11 mouse cellular contexts compared by ENCODE assay signal in genomic region chr8:84995680-84996079, GRCm38 (mm10). TPM values are rescaled to one million over a fixed set of nuclear protein-coding genes. Genes with fewer than 3 reads are reported as not detected.
A peak's percentile ranks its signal among the peaks of the same experiment; 100 is the strongest.
DNase-seq lines count a peak whose midpoint lies in the region; ATAC-seq lines count a peak whose summit lies in the region.
"Had no signal": no experiment of that assay in that cellular context is flagged by ENCODE, and none has a peak within 500 bp of the region (broad histone marks: within the 10 kb centered on the region; RNA-seq: fewer than 3 reads in every experiment).

No protein-coding gene starts in this region.

- no peaks in the 10 kb centered on the region for H3K36me3 ChIP-seq in midbrain, embryonic 10.5 days
- H3K36me3 ChIP-seq in midbrain, embryonic 16.5 days (ENCODE audit: control insufficient read depth, insufficient read depth, low read length), result 0 out of 2 replicates have a peak, but pooled peaks cover 4% of the 10 kb centered on the region
- no peaks in the 10 kb centered on the region for H3K36me3 ChIP-seq in hindbrain, embryonic 15.5 days
- no peaks in the 10 kb centered on the region for H3K36me3 ChIP-seq in neural tube, embryonic 12.5 days
- H3K36me3 ChIP-seq: lung, embryonic 15.5 days had no signal

- peaks cover 26% of the 10 kb centered on the region for H3K4me1 ChIP-seq in midbrain, embryonic 10.5 days
- H3K4me1 ChIP-seq in midbrain, embryonic 16.5 days (ENCODE audit: control insufficient read depth, insufficient read depth, low read length), result peaks cover 11% of the 10 kb centered on the region
- H3K4me1 ChIP-seq in hindbrain, embryonic 15.5 days (replicated peaks), result peaks cover 18% of the 10 kb centered on the region
- peaks cover 14% of the 10 kb centered on the region; the same call in 1 of the 2 replicates for H3K4me1 ChIP-seq in neural tube, embryonic 12.5 days

- H3K27me3 ChIP-seq in midbrain, embryonic 10.5 days (ENCODE audit: low read depth, poor library complexity, severe bottlenecking), result peaks cover 49% of the 10 kb centered on the region
- H3K27me3 ChIP-seq in midbrain, embryonic 16.5 days (ENCODE audit: control insufficient read depth, insufficient read depth, low read depth, low read length), result peaks cover 3% of the 10 kb centered on the region; the same call in 1 of the 2 replicates
- peaks cover 5% of the 10 kb centered on the region; the same call in 1 of the 2 replicates for H3K27me3 ChIP-seq in hindbrain, embryonic 15.5 days
- peaks cover 16% of the 10 kb centered on the region for H3K27me3 ChIP-seq in neural tube, embryonic 12.5 days (replicated peaks)

- no peak overlapping the region for H3K27ac ChIP-seq in midbrain, embryonic 10.5 days (replicated peaks)
- H3K27ac ChIP-seq in midbrain, embryonic 16.5 days (ENCODE audit: low read length), result no peak overlapping the region
- no peak overlapping the region for H3K27ac ChIP-seq in hindbrain, embryonic 15.5 days (replicated peaks)
- no peak overlapping the region for H3K27ac ChIP-seq in neural tube, embryonic 12.5 days
- H3K27ac ChIP-seq: heart, adult 2 months; lung, embryonic 15.5 days had no signal

- no peaks in the 10 kb centered on the region for H3K9me3 ChIP-seq in midbrain, embryonic 10.5 days (replicated peaks)
- no peaks in the 10 kb centered on the region for H3K9me3 ChIP-seq in midbrain, embryonic 16.5 days (replicated peaks; ENCODE audit: control insufficient read depth, low read length, poor library complexity, severe bottlenecking)
- H3K9me3 ChIP-seq in hindbrain, embryonic 15.5 days, result no peaks in the 10 kb centered on the region
- H3K9me3 ChIP-seq in neural tube, embryonic 12.5 days, result 0 out of 2 replicates have a peak, but pooled peaks cover 3% of the 10 kb centered on the region
- H3K9me3 ChIP-seq: lung, embryonic 15.5 days had no signal

- 26% methylated on average over 25 of the region's 25 CpGs for WGBS in midbrain, embryonic 10.5 days
- WGBS in midbrain, embryonic 16.5 days, result 21% methylated on average over 25 of the region's 25 CpGs
- WGBS in hindbrain, embryonic 15.5 days, result 18% methylated on average over 25 of the region's 25 CpGs
- 23% methylated on average over 25 of the region's 25 CpGs for WGBS in neural tube, embryonic 12.5 days

- peak overlapping the region; percentile 2; the same call in 1 of the 2 replicates for H3K4me3 ChIP-seq in midbrain, embryonic 10.5 days
- H3K4me3 ChIP-seq in midbrain, embryonic 16.5 days (ENCODE audit: low read depth, low read length), result no peak overlapping the region
- no peak overlapping the region for H3K4me3 ChIP-seq in hindbrain, embryonic 15.5 days
- H3K4me3 ChIP-seq in neural tube, embryonic 12.5 days, result no peak overlapping the region
- H3K4me3 ChIP-seq: heart, adult 2 months; lung, embryonic 15.5 days had no signal

- no peak overlapping the region for H3K4me2 ChIP-seq in midbrain, embryonic 16.5 days (ENCODE audit: low read length)
- H3K4me2 ChIP-seq in hindbrain, embryonic 15.5 days, result peak overlapping the region; percentile 28
- 0 out of 2 replicates have a peak overlapping the region, but pooled peaks have one; percentile 20 for H3K4me2 ChIP-seq in neural tube, embryonic 12.5 days (replicated peaks)
- H3K4me2 ChIP-seq: lung, embryonic 15.5 days had no signal

- no peak overlapping the region; the same call in 1 of the 2 replicates for H3K9ac ChIP-seq in midbrain, embryonic 16.5 days (ENCODE audit: low read depth, low read length)
- H3K9ac ChIP-seq in hindbrain, embryonic 15.5 days, result no peak overlapping the region
- peak overlapping the region; percentile 26; the same call in 1 of the 2 replicates for H3K9ac ChIP-seq in neural tube, embryonic 12.5 days
- H3K9ac ChIP-seq: lung, embryonic 15.5 days had no signal

- ATAC-seq in midbrain, embryonic 16.5 days, result no peak
- no peak for ATAC-seq in hindbrain, embryonic 15.5 days (ENCODE audit: low FRiP score, low read depth)
- ATAC-seq in neural tube, embryonic 12.5 days (ENCODE audit: low FRiP score, low read depth), result no peak

- peak; percentile 24 for DNase-seq in embryo, embryonic 10 days (ENCODE audit: low spot score)
- no peak for DNase-seq in embryo, embryonic 10.5 days (ENCODE audit: low spot score)
- no peak for DNase-seq in midbrain, embryonic 10.5 days (ENCODE audit: low spot score)
- no peak for DNase-seq in ovary, postnatal 14 days (ENCODE audit: low spot score)
- DNase-seq in lung, postnatal 25 days (ENCODE audit: low spot score), result no peak

RNA-seq across cellular contexts. Expression of gene Hook2, which starts 5.3 kb away (rescaled TPM):
- polyA plus RNA-seq in midbrain, embryonic 10.5 days (2016; fragmentation: Nextera tagmentation; extraction: Ambion mirVana), result 18.2 and 18.4 TPM in 2 replicates
- polyA plus RNA-seq in midbrain, embryonic 16.5 days (2015; fragmentation: Nextera tagmentation; extraction: Ambion mirVana), result 39.3 and 43.8 TPM in 2 replicates
- polyA plus RNA-seq in hindbrain, embryonic 15.5 days (2015; fragmentation: Nextera tagmentation; extraction: Ambion mirVana), result 34.0 and 37.3 TPM in 2 replicates
- 17.6 and 18.2 TPM in 2 replicates for polyA plus RNA-seq in neural tube, embryonic 12.5 days (2016; fragmentation: Nextera tagmentation; extraction: Ambion mirVana)

RNA-seq across cellular contexts. Expression of gene Junb, which starts 17.2 kb away (rescaled TPM):
- 5.0 and 5.4 TPM in 2 replicates for polyA plus RNA-seq in midbrain, embryonic 10.5 days (2016; fragmentation: Nextera tagmentation; extraction: Ambion mirVana)
- 5.3 TPM in 2 replicates for polyA plus RNA-seq in midbrain, embryonic 16.5 days (2015; fragmentation: Nextera tagmentation; extraction: Ambion mirVana)
- 6.3 and 6.8 TPM in 2 replicates for polyA plus RNA-seq in hindbrain, embryonic 15.5 days (2015; fragmentation: Nextera tagmentation; extraction: Ambion mirVana)
- 9.9 TPM in 2 replicates for polyA plus RNA-seq in neural tube, embryonic 12.5 days (2016; fragmentation: Nextera tagmentation; extraction: Ambion mirVana)

RNA-seq across cellular contexts. Expression of gene Best2, which starts 18.7 kb away (rescaled TPM):
- not detected in 2 replicates for polyA plus RNA-seq in midbrain, embryonic 10.5 days (2016; fragmentation: Nextera tagmentation; extraction: Ambion mirVana)
- not detected in 2 replicates for polyA plus RNA-seq in midbrain, embryonic 16.5 days (2015; fragmentation: Nextera tagmentation; extraction: Ambion mirVana)
- polyA plus RNA-seq in hindbrain, embryonic 15.5 days (2015; fragmentation: Nextera tagmentation; extraction: Ambion mirVana), result 0.08 TPM in 1 of 2 replicates, not detected in the other
- polyA plus RNA-seq in neural tube, embryonic 12.5 days (2016; fragmentation: Nextera tagmentation; extraction: Ambion mirVana), result not detected in 2 replicates
- polyA plus RNA-seq: heart, adult 2 months; kidney, embryonic 14.5 days; lung, embryonic 15.5 days had no signal

RNA-seq across cellular contexts. Expression of gene Rnaseh2a, which starts 26.1 kb away (rescaled TPM):
- polyA plus RNA-seq in midbrain, embryonic 10.5 days (2016; fragmentation: Nextera tagmentation; extraction: Ambion mirVana), result 136 and 158 TPM in 2 replicates
- polyA plus RNA-seq in midbrain, embryonic 16.5 days (2015; fragmentation: Nextera tagmentation; extraction: Ambion mirVana), result 47.9 and 51.3 TPM in 2 replicates
- polyA plus RNA-seq in hindbrain, embryonic 15.5 days (2015; fragmentation: Nextera tagmentation; extraction: Ambion mirVana), result 54.2 and 59.8 TPM in 2 replicates
- 78.4 and 85.2 TPM in 2 replicates for polyA plus RNA-seq in neural tube, embryonic 12.5 days (2016; fragmentation: Nextera tagmentation; extraction: Ambion mirVana)

RNA-seq across cellular contexts. Expression of gene Prdx2, which starts 26.3 kb away (rescaled TPM):
- 1,203 and 1,278 TPM in 2 replicates for polyA plus RNA-seq in midbrain, embryonic 10.5 days (2016; fragmentation: Nextera tagmentation; extraction: Ambion mirVana)
- polyA plus RNA-seq in midbrain, embryonic 16.5 days (2015; fragmentation: Nextera tagmentation; extraction: Ambion mirVana), result 1,134 and 1,161 TPM in 2 replicates
- 1,124 and 1,185 TPM in 2 replicates for polyA plus RNA-seq in hindbrain, embryonic 15.5 days (2015; fragmentation: Nextera tagmentation; extraction: Ambion mirVana)
- polyA plus RNA-seq in neural tube, embryonic 12.5 days (2016; fragmentation: Nextera tagmentation; extraction: Ambion mirVana), result 1,247 and 1,331 TPM in 2 replicates
